Mouse (Mus musculus): Measurements from ENCODE around the gene Pih1d1.
A peak's percentile ranks its signal among the peaks of the same experiment; 100 is the strongest.
"Not testable (repeated sequence)": the region's sequence is repeated elsewhere in the genome, so short reads cannot be mapped to it uniquely, and the experiment has no call there.

Gene Pih1d1

GRCm38 (mm10) chr7:45154096-45154992, at the start of gene Pih1d1, which contains the start of gene Aldh16a1:
Gene Pih1d1, plus strand, starts transcription at chr7:45154303.
Gene Aldh16a1, minus strand, starts transcription at chr7:45154584.
- peak; percentile 98 for DNase-seq

GRCm38 (mm10) chr7:45104941-45105340, 49.2 kb upstream of the Pih1d1 start:
- DNase-seq = no peak

- no peak for DNase-seq
These were observed 48.6 kb upstream of the Pih1d1 start for GRCm38 (mm10) chr7:45105491-45105890.

GRCm38 (mm10) chr7:45106441-45106840, 47.7 kb upstream of the Pih1d1 start:
- DNase-seq = no peak

GRCm38 (mm10) chr7:45107052-45107645, 47.0 kb upstream of the Pih1d1 start:
- DNase-seq = no peak

GRCm38 (mm10) chr7:45110089-45110488, 44.0 kb upstream of the Pih1d1 start:
- not testable (repeated sequence) for DNase-seq

GRCm38 (mm10) chr7:45111940-45112339, 42.2 kb upstream of the Pih1d1 start:
- no peak for DNase-seq

- DNase-seq = no peak
These were observed 41.6 kb upstream of the Pih1d1 start for GRCm38 (mm10) chr7:45112529-45112928.

- no peak for DNase-seq
These were observed 40.6 kb upstream of the Pih1d1 start for GRCm38 (mm10) chr7:45113476-45113875.

- no peak for DNase-seq
These were observed 36.5 kb upstream of the Pih1d1 start for GRCm38 (mm10) chr7:45117566-45117965.

GRCm38 (mm10) chr7:45118336-45118735, 35.8 kb upstream of the Pih1d1 start:
- no peak for DNase-seq

GRCm38 (mm10) chr7:45119780-45120709, 34.1 kb upstream of the Pih1d1 start:
- no peak for DNase-seq

- DNase-seq = no peak
These were observed 32.7 kb upstream of the Pih1d1 start for GRCm38 (mm10) chr7:45121404-45121803.

GRCm38 (mm10) chr7:45121966-45122365, 32.1 kb upstream of the Pih1d1 start:
- DNase-seq = no peak

- no peak for DNase-seq
These were observed 31.4 kb upstream of the Pih1d1 start for GRCm38 (mm10) chr7:45122561-45123185.

GRCm38 (mm10) chr7:45123186-45123570, 30.9 kb upstream of the Pih1d1 start:
- DNase-seq = no peak

- peak; percentile 99 for DNase-seq
These were observed 29.6 kb upstream of the Pih1d1 start, which contains the start of gene Rps11 for GRCm38 (mm10) chr7:45124224-45125143. Gene Rps11, minus strand, starts transcription at chr7:45124439.

- no peak for DNase-seq
These were observed 28.9 kb upstream of the Pih1d1 start for GRCm38 (mm10) chr7:45125144-45125600.

- DNase-seq = not testable (repeated sequence)
These were observed 28.5 kb upstream of the Pih1d1 start for GRCm38 (mm10) chr7:45125649-45126048.

GRCm38 (mm10) chr7:45126147-45126843, 27.8 kb upstream of the Pih1d1 start:
- no peak for DNase-seq
